Mouse (Mus musculus) regulatory T cell (primary cell): ENCODE measurements at regions not wholly inside any gene's neighbourhood (a gene's known extent, or its start where the extent isn't known, plus 50 kb on each side); places are given as distances from the start of the nearest gene placed in this dataset.
"Not testable (repeated sequence)": the region's sequence is repeated elsewhere in the genome, so short reads cannot be mapped to it uniquely, and the experiment has no call there.

Source experiments
- in situ Hi-C: fragments of 300-600 bp; cut with MboI, MseI; formaldehyde crosslinking; loops from one replicate; pipeline ENCODE4 v1.15.1; 2025; ENCODE audit warnings: high pct_unique_total_duplicates

- in situ Hi-C loops, result not testable (repeated sequence)
These were observed 200.8 kb downstream of the Gm21738 start for GRCm38 (mm10) chr14:19217916-19218315.

DNA sequence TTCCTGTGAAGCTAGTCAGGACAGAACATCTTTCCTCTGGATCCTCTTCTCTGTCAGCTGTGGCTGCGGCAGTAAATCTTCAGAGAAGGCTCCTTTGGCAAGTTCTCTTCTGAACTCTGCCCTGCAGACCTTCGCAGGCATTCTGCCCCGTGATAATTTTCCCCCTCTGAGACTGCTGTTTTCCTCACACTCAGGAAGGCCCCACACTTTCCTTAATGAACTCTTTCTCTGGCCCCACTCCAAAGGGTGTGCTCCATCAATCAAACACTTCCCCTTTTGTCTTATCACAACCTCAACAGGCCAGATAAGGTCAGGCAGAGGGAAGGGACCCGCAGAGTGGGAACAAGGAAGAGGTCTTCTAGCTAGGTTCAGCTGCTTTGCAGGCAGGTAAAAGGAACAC is 210.2 kb downstream of the Gm21738 start:
- in situ Hi-C loops, result loop anchor here (10.0 kb wide), 1 partner anchor 214 kb away; no protein-coding TSS in a partner anchor

- in situ Hi-C loops, result not testable (repeated sequence)
These were observed 238.5 kb downstream of the Gm21738 start for GRCm38 (mm10) chr14:19180203-19180602.

- in situ Hi-C loops, result not testable (repeated sequence)
These were observed 240.7 kb downstream of the Gm21738 start for GRCm38 (mm10) chr14:19178060-19178459.

- in situ Hi-C loops, result no loop called here
These were observed 243.4 kb downstream of the Gm21738 start for GRCm38 (mm10) chr14:19175288-19175687.

DNA sequence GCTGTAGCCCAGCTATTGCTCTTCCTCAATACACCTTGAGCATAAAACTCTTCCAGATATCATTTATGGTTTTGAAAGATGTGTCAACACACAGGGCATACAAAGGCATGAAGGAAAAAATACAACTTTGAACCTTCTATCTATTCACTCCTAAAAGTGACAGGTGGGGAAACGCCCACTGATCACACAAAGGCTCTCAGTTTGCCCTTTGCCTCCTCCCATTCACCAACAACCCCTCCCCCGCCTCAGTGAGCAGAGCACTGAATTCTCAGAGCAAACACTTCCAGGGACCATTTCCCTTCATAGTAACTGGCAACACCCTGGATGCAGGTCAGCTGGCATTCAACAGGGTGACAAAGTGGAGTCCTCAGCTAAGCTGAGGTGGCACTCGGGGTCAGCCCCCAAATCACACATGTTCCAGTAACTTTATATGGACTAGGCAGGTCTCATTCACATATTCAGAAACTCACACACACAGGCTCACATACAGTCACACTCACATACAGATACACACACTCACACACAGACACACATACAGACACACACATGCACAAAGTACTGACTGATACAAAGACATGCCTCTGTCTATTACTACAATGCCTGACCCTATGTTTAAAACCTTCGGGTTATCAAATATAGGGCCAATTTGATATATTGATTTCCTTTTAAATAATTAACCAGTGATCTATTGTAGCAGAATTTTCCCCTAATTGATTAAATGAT is 248.3 kb downstream of the Gm21738 start:
- in situ Hi-C loops, result not testable (repeated sequence)

- in situ Hi-C loops, result no loop called here
These were observed 251.9 kb downstream of the Gm21738 start for GRCm38 (mm10) chr14:19166821-19167220.

GRCm38 (mm10) chr14:19139875-19140274 is 245.8 kb upstream of the Ube2e2 start:
- in situ Hi-C loops, result not testable (repeated sequence)

DNA sequence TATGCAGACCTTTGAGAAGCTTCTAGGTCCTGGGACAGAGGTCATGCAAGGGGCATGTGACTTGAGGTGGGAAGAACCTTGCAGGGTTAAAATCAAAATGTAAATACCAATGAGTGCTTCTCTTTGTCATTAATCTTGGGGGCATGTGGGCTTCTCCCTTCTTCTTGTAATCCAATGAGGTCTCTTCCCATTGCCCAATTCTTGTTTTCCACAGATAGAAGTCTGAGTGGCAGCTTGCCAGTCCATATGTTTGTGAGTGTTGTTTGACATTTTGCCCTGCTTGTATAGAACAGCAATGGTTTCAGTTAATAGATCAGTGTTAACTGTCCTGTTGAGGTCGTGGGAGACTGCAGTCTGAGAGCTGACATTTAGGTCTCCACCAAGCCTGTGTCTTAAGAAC is 237.5 kb upstream of the Ube2e2 start:
- in situ Hi-C loops, result no loop called here
